Mouse (Mus musculus) kidney, postnatal 4 days (tissue): ENCODE data around the gene Gli1.

Experiments used
- DNase-seq, 2 experiments: peaks; one replicate each; pipeline ENCODE4 v3.0.0; 2021; ENCODE audit warnings: mixed read lengths in 2 of 2

The Gli1 gene

DNA sequence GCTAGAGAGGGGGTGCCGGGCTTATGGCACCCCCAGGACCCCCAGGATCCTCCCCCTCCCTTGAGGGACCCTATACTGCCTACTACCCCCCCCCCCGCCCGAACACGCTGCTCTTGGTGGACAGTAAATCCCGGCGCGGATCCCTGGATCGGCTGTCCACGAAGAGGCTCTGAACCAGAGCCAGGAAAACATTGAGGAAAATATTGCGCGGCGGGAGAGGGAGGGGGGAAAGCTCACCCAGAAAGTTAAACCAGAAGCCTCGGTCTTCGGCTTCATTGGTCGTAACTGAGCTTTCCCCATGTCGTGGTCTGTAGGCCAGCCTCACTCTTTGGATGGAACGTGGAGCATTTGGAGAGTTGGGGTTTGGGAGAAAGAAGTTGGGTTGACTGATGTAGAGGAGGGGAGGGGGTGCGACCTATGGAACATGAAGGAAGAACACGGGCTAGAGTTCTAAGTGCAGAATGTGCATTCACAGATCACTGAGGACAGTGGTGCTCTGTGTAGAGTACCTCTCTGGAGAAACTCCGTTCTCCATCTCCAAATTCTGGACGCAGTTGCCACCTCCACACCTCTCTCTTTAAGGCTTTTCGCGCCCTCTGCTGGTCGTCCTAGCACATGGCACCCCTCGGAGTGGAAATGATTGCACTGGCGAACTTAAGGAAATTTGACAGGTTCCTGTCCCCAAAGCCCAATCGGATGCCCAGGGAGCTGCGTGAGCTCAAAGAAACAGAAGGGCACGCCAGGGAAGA is at the start of gene Gli1:
TSS of gene Gli1 (minus strand) at position 84 of the 749 bp plus-strand sequence.
- peak; percentile 92 to 93 for DNase-seq

- no peak for DNase-seq
Measured at GRCm38 (mm10) chr10:127381743-127382134, 40.0 kb upstream of the Gli1 start.

- peak; percentile 79 to 87 for DNase-seq
Measured at GRCm38 (mm10) chr10:127380767-127381742, 39.3 kb upstream of the Gli1 start.

DNA sequence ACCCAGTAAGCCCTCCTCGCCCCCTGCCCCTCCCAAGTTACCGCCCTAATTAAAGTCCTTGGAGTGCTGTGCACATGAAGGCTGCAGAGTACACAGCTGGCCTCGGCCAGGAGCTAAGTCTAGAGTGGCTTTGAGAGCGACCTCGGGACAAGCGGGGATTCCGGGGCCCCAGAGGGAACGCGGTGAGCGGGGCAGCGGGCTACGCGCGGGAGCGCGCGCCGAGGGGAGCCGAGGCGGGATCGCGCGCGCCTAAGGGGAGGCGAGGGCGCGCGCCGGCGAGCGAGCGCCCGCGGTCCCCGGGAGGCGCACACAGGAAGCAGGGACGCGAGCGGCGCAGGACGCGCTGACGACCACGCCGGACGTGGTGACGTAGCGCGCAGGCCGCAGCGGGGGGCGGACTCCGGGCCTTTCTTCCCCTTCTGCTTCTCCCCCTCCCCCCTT is 38.5 kb upstream of the Gli1 start, which contains the start of gene R3hdm2:
TSS of gene R3hdm2 (plus strand) at position 77 of the 441 bp plus-strand sequence.
- DNase-seq = peak; percentile 95 to 97

DNA sequence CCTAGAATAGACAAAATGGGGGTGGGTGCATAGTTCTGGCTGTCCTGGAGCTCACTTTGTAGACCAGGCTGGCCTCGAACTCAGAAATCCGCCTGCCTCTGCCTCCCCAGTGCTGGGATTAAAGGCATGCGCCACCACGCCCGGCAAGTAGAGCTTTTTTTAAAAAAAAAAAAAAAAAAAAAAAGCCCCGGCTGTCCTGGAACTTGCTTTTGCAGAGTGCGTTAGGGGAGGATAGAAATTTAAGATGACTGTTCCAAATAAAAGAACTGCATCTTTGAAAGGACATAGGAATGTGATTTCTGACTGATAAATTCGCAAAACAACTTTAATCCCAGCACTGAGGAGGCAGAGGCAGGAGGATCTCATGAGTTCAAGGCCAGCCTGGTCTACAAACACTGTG is 37.9 kb upstream of the Gli1 start:
- DNase-seq = no peak

DNA sequence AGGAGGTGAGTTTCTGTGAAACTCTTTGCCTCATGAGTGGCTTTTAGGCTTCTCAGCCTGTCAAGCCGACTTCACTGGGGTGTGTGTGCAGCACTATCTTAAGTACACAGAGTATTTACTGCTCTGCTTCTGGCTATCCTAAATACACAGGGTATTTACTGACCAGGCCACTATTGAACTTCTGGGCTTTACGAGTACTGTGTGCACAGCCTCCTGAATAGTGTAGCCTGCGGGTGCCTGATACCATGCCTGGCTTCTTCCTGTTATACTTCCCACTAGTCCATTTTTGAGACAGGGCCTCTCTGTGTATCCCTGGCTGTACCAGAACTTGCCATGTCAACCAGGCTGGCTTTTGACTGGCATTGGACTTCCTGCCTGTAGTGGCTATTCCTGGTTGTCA is 35.9 kb upstream of the Gli1 start:
- DNase-seq = no peak

DNA sequence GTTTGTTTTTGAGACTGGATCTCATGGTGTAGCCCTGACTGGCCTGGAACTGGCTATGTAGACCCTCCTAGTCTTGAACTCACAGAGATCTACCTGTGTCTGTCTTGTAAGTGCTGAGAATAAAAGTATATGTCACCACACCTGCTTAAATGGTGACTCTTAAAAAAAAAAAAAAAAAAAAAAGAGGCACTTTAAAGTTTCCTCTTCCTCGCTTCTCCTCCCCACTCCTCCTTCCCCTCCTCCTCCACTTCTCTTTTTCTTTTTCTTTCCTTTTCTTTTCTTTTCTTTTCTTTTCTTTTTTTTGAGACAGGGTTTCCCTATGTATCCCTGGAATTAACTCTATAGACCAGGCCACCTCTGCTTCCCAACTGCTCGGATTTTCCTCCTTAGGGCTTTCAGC is 29.2 kb upstream of the Gli1 start:
- no peak for DNase-seq

DNA sequence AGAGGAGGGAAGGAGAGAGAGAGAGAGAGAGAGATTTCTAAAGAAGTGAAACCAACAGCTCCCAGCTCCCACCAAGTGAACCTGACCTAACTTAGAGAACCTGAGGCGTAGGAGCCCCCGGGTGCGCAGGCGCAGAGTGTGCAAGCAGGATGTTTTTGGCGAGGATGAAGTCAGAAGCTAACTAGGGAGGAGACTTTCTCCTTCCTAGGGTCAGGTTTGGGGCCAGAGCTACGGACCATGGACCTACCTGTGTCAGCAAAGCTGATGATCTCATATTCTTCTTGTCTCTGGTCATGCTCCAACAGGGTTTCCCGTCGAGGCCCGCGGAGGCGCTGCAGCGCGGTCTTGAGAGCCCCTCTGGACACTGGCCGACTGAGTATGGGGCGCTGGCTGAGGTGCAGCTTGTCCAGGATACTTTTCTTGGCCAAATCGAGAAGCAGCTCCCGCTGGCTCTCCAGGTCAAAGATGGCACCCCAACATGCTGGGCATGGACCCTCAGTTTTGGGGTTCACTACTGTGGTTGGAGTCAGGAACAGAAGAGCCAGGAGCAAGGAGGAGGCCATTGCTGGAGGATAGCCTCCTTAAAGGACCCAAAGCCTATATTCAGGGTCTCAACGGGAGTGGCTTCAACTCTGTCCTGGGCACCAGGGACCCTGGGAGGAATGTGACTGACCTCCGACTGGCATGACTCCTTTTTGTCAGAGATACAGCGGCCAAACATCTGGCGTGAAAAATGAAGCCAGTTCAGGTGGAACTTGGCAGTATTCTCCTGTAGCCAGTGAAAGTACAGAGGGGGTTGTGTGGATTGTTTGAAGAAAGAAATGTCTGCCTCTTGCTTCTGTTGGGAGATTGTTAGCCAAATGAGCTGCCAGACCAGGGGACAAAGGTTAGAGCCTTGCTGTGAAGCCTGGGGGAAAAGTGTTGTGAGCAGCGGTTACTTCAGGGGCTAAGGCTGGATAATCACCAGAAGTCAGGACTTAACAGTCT is 28.4 kb upstream of the Gli1 start, which contains the start of gene Inhbc:
TSS of gene Inhbc (minus strand) at position 598 of the 987 bp plus-strand sequence.
- peak; percentile 17 to 27 for DNase-seq

DNA sequence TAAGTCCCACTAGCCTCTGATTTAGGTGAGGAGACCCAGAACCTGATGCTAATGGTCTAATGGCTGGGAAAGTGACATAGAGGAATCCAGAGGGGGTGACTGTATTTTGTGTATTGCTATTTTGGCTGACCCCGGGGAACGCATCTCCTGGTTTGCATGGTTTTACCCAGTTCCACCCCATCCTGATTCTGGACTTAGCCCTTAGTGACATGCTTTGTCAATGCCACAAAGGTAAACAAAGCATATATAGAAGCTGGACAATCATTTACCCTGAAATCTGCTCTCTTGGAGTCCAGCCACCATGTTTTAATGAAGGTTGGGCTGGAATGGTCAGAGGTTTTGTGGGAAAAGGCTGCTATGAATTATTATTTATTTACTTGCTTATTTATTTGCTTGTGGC is 26.5 kb upstream of the Gli1 start:
- no peak for DNase-seq

DNA sequence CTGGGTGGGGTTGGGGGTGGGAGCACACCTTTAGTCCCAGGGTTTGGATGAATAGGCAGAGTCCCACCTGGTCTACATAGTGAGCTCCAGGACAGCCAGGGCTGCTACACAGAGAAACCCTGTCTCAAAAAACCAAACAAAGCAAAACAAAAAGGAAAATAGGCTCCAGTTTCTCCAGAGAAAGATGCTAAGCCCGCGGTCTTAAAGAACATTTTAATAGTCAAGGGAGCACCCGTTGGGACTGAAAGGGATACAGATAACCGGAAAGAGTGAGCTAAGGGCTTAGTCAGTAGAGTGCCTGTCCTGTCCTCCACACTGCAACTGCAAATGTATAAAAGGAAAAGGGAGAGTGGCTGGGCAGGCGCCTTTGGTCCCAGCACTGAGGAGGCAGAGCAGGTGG is 25.3 kb upstream of the Gli1 start:
- DNase-seq = no peak

DNA sequence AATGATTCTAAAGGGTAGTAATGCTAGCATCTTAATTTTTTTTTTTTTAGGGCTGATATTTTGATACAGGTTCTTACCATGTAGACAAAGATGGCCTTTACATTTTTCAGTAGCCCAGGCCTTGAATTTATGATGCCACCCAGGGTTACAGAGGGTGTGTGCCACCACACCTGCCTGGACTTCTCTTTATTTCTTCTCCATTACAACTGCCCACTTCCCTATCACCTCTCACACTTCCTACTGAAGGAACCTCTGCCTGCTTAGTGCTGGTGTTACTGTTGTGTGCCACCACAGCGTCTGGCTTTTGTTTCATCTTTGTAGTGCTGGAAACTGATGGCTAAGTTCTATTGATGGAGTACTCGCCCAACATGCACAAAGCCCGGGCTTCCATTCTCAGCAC is 18.9 kb upstream of the Gli1 start:
- DNase-seq = no peak

DNA sequence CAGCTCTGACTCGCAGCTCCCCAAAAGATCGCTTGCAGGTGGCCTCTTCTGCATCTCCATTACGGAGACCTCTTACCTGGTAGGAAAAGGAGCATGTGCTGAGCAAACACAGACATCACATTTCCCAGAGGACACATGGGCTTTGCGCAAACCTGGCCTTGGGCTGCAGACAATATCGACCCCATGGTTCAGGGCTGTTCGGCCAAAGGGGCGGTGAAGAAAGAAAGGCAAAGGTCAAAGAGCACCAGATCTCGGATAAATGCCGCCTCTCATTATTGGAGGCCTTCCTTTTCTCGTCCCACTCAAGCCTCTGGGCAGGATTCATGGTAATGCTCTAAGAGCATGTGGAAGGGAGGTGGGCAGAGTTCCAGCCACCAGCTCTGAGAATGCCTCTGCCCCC is 13.6 kb upstream of the Gli1 start:
- no peak for DNase-seq

- peak; percentile 59 to 64 for DNase-seq
Measured at GRCm38 (mm10) chr10:127353909-127354895, 12.4 kb upstream of the Gli1 start, which contains the start of gene Inhbe. Gene Inhbe (minus strand): TSS chr10:127354411.

GRCm38 (mm10) chr10:127352766-127353165 is 11.0 kb upstream of the Gli1 start:
- DNase-seq = no peak

- DNase-seq = no peak
Measured at GRCm38 (mm10) chr10:127352187-127352586, 10.4 kb upstream of the Gli1 start.

- DNase-seq = no peak
Measured at GRCm38 (mm10) chr10:127351719-127352118, 9.9 kb upstream of the Gli1 start.

- DNase-seq = no peak
Measured at GRCm38 (mm10) chr10:127351285-127351595, 9.5 kb upstream of the Gli1 start.

GRCm38 (mm10) chr10:127350594-127351284 is 9.0 kb upstream of the Gli1 start:
- DNase-seq = peak; percentile 85 to 89

DNA sequence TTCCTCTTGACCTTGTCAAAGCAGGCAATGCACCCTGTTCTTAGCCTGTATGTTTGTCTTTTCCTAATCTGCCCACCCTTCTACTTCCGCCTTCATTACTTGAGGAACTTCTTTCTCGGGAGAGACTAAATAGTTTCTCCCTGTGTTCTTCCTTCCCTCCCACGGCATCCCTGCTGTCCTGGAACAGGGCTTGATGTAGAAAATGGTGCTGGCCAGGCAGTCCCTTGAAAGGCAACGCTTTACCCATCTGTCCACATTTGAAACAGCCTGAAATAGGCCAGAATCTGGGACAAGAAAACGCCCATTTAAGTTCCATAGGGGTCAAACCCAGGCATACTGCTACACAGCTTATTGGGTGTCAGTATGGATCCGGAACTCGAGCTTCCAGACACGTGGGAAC is 8.0 kb upstream of the Gli1 start:
- no peak for DNase-seq

GRCm38 (mm10) chr10:127348957-127349356 is 7.2 kb upstream of the Gli1 start:
- peak; percentile 43 to 57 for DNase-seq
